Mouse (Mus musculus): ENCODE results near the gene Ldlrad3. TPM values are rescaled to one million over a fixed set of nuclear protein-coding genes. Genes with fewer than 3 reads are reported as not detected.

The Ldlrad3 gene
- polyA plus RNA-seq, 1 experiment from 2014 or later = 4.3 TPM

GRCm38 (mm10) chr2:101956125-101956524, 230.1 kb downstream of the Ldlrad3 start:
- Histone ChIP-seq H3K36me3 (ENCODE audit: control insufficient read depth, insufficient read depth) (peaks cover 3% of the 10 kb centered on the region; the same call in 1 of the 2 replicates), H3K4me3 (ENCODE audit: low read depth, low read length) (no peak overlapping the region), H3K9ac (ENCODE audit: low read depth, low read length) (no peak overlapping the region), H3K27me3 (replicated peaks; ENCODE audit: control insufficient read depth, insufficient read depth, low read length) (no peaks in the 10 kb centered on the region), H3K27ac (ENCODE audit: low read depth, low read length) (no peak overlapping the region), H3K9me3 (ENCODE audit: control insufficient read depth) (no peaks in the 10 kb centered on the region), H3K4me1 (replicated peaks; ENCODE audit: control insufficient read depth, insufficient read depth, low read length) (no peaks in the 10 kb centered on the region; the same call in 1 of the 2 replicates), H3K4me2 (replicated peaks; ENCODE audit: low read depth) (no peak overlapping the region)
- no peak for TF ChIP-seq CTCF (IDR thresholded peaks at IDR 0.05; ENCODE audit: low read depth)
- WGBS = 73% methylated on average over 10 of the region's 10 CpGs
- ATAC-seq = no peak

- H3K4me3 ChIP-seq (ENCODE audit: low read depth, low read length) = no peak overlapping the region
- H3K4me2 ChIP-seq (replicated peaks; ENCODE audit: low read depth) = no peak overlapping the region
- 89% methylated on average over 8 of the region's 8 CpGs for WGBS
- H3K9ac ChIP-seq (ENCODE audit: low read depth, low read length) = no peak overlapping the region
- H3K27me3 ChIP-seq (replicated peaks; ENCODE audit: control insufficient read depth, insufficient read depth, low read length) = no peaks in the 10 kb centered on the region
- H3K4me1 ChIP-seq (replicated peaks; ENCODE audit: control insufficient read depth, insufficient read depth, low read length) = no peaks in the 10 kb centered on the region
- TF ChIP-seq CTCF (IDR thresholded peaks at IDR 0.05; ENCODE audit: low read depth) = no peak
- H3K9me3 ChIP-seq (ENCODE audit: control insufficient read depth) = no peaks in the 10 kb centered on the region
- no peak overlapping the region for H3K27ac ChIP-seq (ENCODE audit: low read depth, low read length)
- peaks cover 3% of the 10 kb centered on the region; the same call in 1 of the 2 replicates for H3K36me3 ChIP-seq (ENCODE audit: control insufficient read depth, insufficient read depth)
- no peak for ATAC-seq
Measured at GRCm38 (mm10) chr2:101952951-101953361, 233.2 kb downstream of the Ldlrad3 start.

GRCm38 (mm10) chr2:101950716-101951520, 235.3 kb downstream of the Ldlrad3 start:
- WGBS = 75% methylated on average over 7 of the region's 7 CpGs
- TF ChIP-seq CTCF (IDR thresholded peaks at IDR 0.05; ENCODE audit: low read depth) = no peak

GRCm38 (mm10) chr2:101935006-101935405, 251.2 kb downstream of the Ldlrad3 start:
- Histone ChIP-seq H3K27me3 (replicated peaks; ENCODE audit: control insufficient read depth, insufficient read depth, low read length) (no peaks in the 10 kb centered on the region), H3K4me3 (ENCODE audit: low read depth, low read length) (no peak overlapping the region), H3K36me3 (ENCODE audit: control insufficient read depth, insufficient read depth) (no peaks in the 10 kb centered on the region), H3K27ac (ENCODE audit: low read depth, low read length) (no peak overlapping the region), H3K9me3 (ENCODE audit: control insufficient read depth) (no peaks in the 10 kb centered on the region), H3K9ac (ENCODE audit: low read depth, low read length) (no peak overlapping the region), H3K4me2 (replicated peaks; ENCODE audit: low read depth) (no peak overlapping the region), H3K4me1 (replicated peaks; ENCODE audit: control insufficient read depth, insufficient read depth, low read length) (peaks cover 6% of the 10 kb centered on the region; the same call in 1 of the 2 replicates)
- ATAC-seq = no peak
- WGBS = 88% methylated on average over 1 of the region's 1 CpGs
- TF ChIP-seq CTCF (IDR thresholded peaks at IDR 0.05; ENCODE audit: low read depth) = no peak

More at GRCm38 (mm10) chr2:101950716-101951520, 235.3 kb downstream of the Ldlrad3 start:
- Histone ChIP-seq H3K9ac (ENCODE audit: low read depth, low read length) (no peak overlapping the region), H3K27me3 (replicated peaks; ENCODE audit: control insufficient read depth, insufficient read depth, low read length) (no peaks in the 10 kb centered on the region), H3K27ac (ENCODE audit: low read depth, low read length) (no peak overlapping the region), H3K9me3 (ENCODE audit: control insufficient read depth) (no peaks in the 10 kb centered on the region), H3K36me3 (ENCODE audit: control insufficient read depth, insufficient read depth) (peaks cover 3% of the 10 kb centered on the region; the same call in 1 of the 2 replicates), H3K4me2 (replicated peaks; ENCODE audit: low read depth) (no peak overlapping the region), H3K4me1 (replicated peaks; ENCODE audit: control insufficient read depth, insufficient read depth, low read length) (no peaks in the 10 kb centered on the region), H3K4me3 (ENCODE audit: low read depth, low read length) (no peak overlapping the region)
- no peak for ATAC-seq

- H3K4me3 ChIP-seq (ENCODE audit: low read depth, low read length) = no peak overlapping the region
- H3K4me2 ChIP-seq (replicated peaks; ENCODE audit: low read depth) = no peak overlapping the region
- no peak for TF ChIP-seq CTCF (IDR thresholded peaks at IDR 0.05; ENCODE audit: low read depth)
- peaks cover 6% of the 10 kb centered on the region; the same call in 1 of the 2 replicates for H3K4me1 ChIP-seq (replicated peaks; ENCODE audit: control insufficient read depth, insufficient read depth, low read length)
- ATAC-seq = no peak
- WGBS = 85% methylated on average over 3 of the region's 3 CpGs
- H3K36me3 ChIP-seq (ENCODE audit: control insufficient read depth, insufficient read depth) = no peaks in the 10 kb centered on the region
- no peak overlapping the region for H3K27ac ChIP-seq (ENCODE audit: low read depth, low read length)
- no peaks in the 10 kb centered on the region for H3K27me3 ChIP-seq (replicated peaks; ENCODE audit: control insufficient read depth, insufficient read depth, low read length)
- H3K9ac ChIP-seq (ENCODE audit: low read depth, low read length) = no peak overlapping the region
- H3K9me3 ChIP-seq (ENCODE audit: control insufficient read depth) = no peaks in the 10 kb centered on the region
Measured at GRCm38 (mm10) chr2:101933301-101933700, 252.9 kb downstream of the Ldlrad3 start.

- no peaks in the 10 kb centered on the region for H3K9me3 ChIP-seq (ENCODE audit: control insufficient read depth)
- no peak for TF ChIP-seq CTCF (IDR thresholded peaks at IDR 0.05; ENCODE audit: low read depth)
- ATAC-seq = peak; percentile 93
- no peak overlapping the region for H3K27ac ChIP-seq (ENCODE audit: low read depth, low read length)
- no peak overlapping the region for H3K9ac ChIP-seq (ENCODE audit: low read depth, low read length)
- H3K4me3 ChIP-seq (ENCODE audit: low read depth, low read length) = no peak overlapping the region
- H3K36me3 ChIP-seq (ENCODE audit: control insufficient read depth, insufficient read depth) = no peaks in the 10 kb centered on the region
- H3K4me1 ChIP-seq (replicated peaks; ENCODE audit: control insufficient read depth, insufficient read depth, low read length) = peaks cover 6% of the 10 kb centered on the region; the same call in 1 of the 2 replicates
- H3K27me3 ChIP-seq (replicated peaks; ENCODE audit: control insufficient read depth, insufficient read depth, low read length) = no peaks in the 10 kb centered on the region
- WGBS = 57% methylated on average over 14 of the region's 14 CpGs
- 0 out of 2 replicates have a peak overlapping the region, but pooled peaks have one; percentile 21 for H3K4me2 ChIP-seq (replicated peaks; ENCODE audit: low read depth)
Measured at GRCm38 (mm10) chr2:101932169-101932936, 253.8 kb downstream of the Ldlrad3 start.

Measured in intestine, postnatal 0 days (tissue).